Mouse (Mus musculus) small intestine, adult 2 months (tissue): ENCODE data around the gene Sms.

Source experiments
- CTCF ChIP-seq: fragments of 200-500 bp; IDR thresholded peaks from 2 replicates; pipeline ENCODE4 v1.5.1; 2012; ENCODE audit warnings: low read depth, mild to moderate bottlenecking, control low read depth, inconsistent platforms, low read length, moderate library complexity, mixed read lengths; ENCODE audit not compliant: insufficient replicate concordance, insufficient read length; ENCODE audit errors: extremely low read depth
- POLR2A ChIP-seq: fragments of 200-500 bp; IDR thresholded peaks from 2 replicates; pipeline ENCODE4 v1.6.1; 2012; ENCODE audit warnings: low read depth, mild to moderate bottlenecking, control low read depth, inconsistent platforms, low read length, moderate library complexity

DNA sequence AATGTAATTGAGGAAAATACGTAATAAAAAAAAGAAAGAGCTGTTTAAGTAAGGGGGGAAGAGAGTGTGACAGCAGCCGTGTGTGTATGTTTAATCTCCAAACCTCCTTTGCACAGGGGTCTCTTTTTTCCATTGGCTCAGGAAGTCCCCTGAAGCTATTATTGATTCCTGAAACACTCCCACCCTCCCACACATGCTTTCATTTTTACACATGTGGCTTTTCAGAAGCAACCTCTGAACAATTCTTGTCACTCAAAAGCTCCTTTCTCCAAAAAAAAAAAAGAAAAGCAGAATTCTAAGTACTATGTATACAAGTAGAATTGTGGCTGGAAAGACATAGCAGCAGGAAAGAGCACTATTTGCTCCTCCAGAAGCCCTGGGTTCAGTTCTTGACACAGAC lies 24.0 kb downstream of the Sms start:
- TF ChIP-seq POLR2A (no peak), CTCF (no peak)
